Mouse (Mus musculus) layer of hippocampus, adult 2 months (tissue): Measurements from ENCODE around the gene Krt87. TPM values are rescaled to one million over a fixed set of nuclear protein-coding genes. Genes with fewer than 3 reads are reported as not detected.

Experiments used
- DNase-seq, 2 experiments: peaks; one replicate each; pipeline ENCODE4 v3.0.0; 2022; ENCODE audit warnings: low spot score in 2 of 2
- H3K27ac ChIP-seq: fragments of 200-600 bp; 2 replicates; pipeline ENCODE4 v1.8.1; 2022
- H3K4me3 ChIP-seq: fragments of 200-600 bp; 2 replicates; pipeline ENCODE4 v1.8.1; 2022; ENCODE audit warnings: mild to moderate bottlenecking
- CTCF ChIP-seq: fragments of 200-600 bp; conservative IDR thresholded peaks from 2 replicates; pipeline ENCODE4 v1.8.1; 2022; ENCODE audit warnings: antibody characterized with exemption, mild to moderate bottlenecking, moderate library complexity
- long read RNA-seq, 2 experiments: library from polyadenylated mRNA; stranded (forward); transcript quantifications; one replicate each; pipeline ENCODE4 v2.0.0; 2021; ENCODE audit warnings: borderline mapping rate in 2 of 2
- total RNA-seq, 2 experiments: library from RNA; stranded (reverse); gene quantifications; 2 replicates each; pipeline ENCODE4 v1.2.3; 2021

The Krt87 gene
- total RNA-seq = under 1 TPM; 0.46 to 0.69 TPM
- long read RNA-seq, experiment 1 = 0 reads
- long read RNA-seq, experiment 2, partial matches to known transcripts = 0 of 2 reads
- long read RNA-seq, experiment 2, other reads (novel, unspliced or antisense) = 0 of 2 reads

GRCm38 (mm10) chr15:101438555-101438954, at the start of gene Krt87:
Krt87 (minus strand) TSS chr15:101438804.
- DNase-seq = no peak
- Histone ChIP-seq H3K27ac (no peak within 1 kb of the TSS), H3K4me3 (peak within 1 kb of the TSS; percentile 43)
- no peak for TF ChIP-seq CTCF

- Histone ChIP-seq H3K4me3 (no peak overlapping the region), H3K27ac (no peak overlapping the region)
- peak in 1 of 2 experiments; percentile 8 for DNase-seq
- no peak for TF ChIP-seq CTCF
These were observed 47.5 kb upstream of the Krt87 start for GRCm38 (mm10) chr15:101485911-101486635.

DNA sequence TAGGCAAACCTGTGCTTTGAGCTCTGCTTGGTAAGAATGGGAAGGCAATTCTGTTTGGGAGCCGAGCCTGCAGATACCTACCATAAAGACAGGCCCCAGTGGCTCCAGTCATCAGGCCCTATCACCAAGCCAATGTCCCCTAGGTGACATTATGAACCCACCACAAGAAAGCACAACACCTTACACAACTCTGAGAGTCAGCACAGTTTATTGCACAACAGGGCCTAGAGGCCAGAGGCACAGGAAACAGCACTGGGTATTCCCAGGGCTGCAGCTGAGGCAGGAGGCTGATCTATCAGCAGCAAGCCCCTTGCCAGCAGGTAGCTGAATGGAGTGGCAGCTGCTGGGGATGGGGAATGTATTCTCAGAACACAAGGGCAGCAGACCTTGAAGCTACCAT, 46.3 kb upstream of the Krt87 start:
- DNase-seq = no peak
- Histone ChIP-seq H3K4me3 (no peak overlapping the region), H3K27ac (no peak overlapping the region)
- TF ChIP-seq CTCF = no peak

GRCm38 (mm10) chr15:101483646-101484045, 45.0 kb upstream of the Krt87 start:
- no peak overlapping the region for H3K27ac ChIP-seq
- TF ChIP-seq CTCF = no peak
- no peak for DNase-seq
- no peak overlapping the region for H3K4me3 ChIP-seq

GRCm38 (mm10) chr15:101482056-101482455, 43.5 kb upstream of the Krt87 start:
- H3K27ac ChIP-seq = no peak overlapping the region
- H3K4me3 ChIP-seq = no peak overlapping the region
- DNase-seq = no peak
- TF ChIP-seq CTCF = no peak

DNA sequence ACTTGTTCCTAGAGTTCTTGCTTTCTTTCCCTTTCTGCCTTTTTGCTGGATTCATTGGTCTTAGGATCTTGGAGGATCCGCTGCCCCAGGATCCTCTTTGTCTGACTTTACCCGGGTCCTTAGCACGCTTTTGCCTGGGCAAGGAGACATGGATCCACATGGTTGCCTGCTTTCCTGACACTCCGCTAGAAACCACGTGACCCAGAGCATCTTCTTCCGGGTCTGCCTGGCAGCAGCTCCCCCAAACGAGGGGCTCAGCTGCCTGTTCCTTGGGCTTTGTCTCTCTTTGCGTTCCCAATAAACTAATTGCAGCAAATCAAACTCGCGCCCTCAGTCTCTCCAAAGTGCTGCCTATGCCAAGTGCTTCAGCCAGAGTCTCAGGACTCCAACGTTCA, 41.1 kb upstream of the Krt87 start:
- H3K4me3 ChIP-seq = peak overlapping the region; percentile 32
- no peak for DNase-seq
- TF ChIP-seq CTCF = no peak
- H3K27ac ChIP-seq = no peak overlapping the region

GRCm38 (mm10) chr15:101479007-101479665, 40.5 kb upstream of the Krt87 start:
- DNase-seq = peak; percentile 9 to 56
- peak; percentile 79 for TF ChIP-seq CTCF
- Histone ChIP-seq H3K4me3 (peak overlapping the region; percentile 32), H3K27ac (no peak overlapping the region)

GRCm38 (mm10) chr15:101472952-101473528, 34.4 kb upstream of the Krt87 start, which contains the start of gene Krt86:
Krt86 (plus strand) TSS chr15:101473478.
- TF ChIP-seq CTCF = no peak

DNA sequence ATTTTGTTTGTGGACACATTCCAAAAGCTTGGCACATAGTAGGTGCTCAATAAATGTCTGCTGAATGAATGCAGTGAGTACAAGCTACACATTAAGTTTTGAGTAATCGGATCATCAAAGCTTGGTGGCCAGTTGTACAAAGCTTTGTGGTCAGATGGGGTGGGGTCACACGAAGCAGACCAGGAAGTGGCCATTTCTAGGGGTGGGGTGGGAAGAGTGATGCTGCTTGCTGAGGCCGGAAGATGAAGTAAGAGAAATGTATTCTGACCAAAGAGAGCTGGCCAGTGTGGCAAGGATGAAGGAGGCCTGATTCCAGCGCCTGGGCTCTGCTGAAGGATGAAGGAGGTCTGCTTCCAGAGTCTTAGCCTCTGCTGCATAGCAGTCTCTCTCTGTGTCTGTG, 30.5 kb upstream of the Krt87 start:
- H3K4me3 ChIP-seq = no peak overlapping the region

More at GRCm38 (mm10) chr15:101472952-101473528, 34.4 kb upstream of the Krt87 start, which contains the start of gene Krt86:
- Histone ChIP-seq H3K27ac (no peak within 1 kb of the TSS), H3K4me3 (no peak within 1 kb of the TSS)
- no peak for DNase-seq

GRCm38 (mm10) chr15:101463651-101464050, 25.0 kb upstream of the Krt87 start, which contains the start of gene Krt81:
Krt81 (minus strand) TSS chr15:101463751.
- Histone ChIP-seq H3K4me3 (no peak within 1 kb of the TSS), H3K27ac (no peak within 1 kb of the TSS)
- no peak for TF ChIP-seq CTCF
- no peak for DNase-seq

More for the DNA sequence above, 30.5 kb upstream of the Krt87 start:
- H3K27ac ChIP-seq = no peak overlapping the region
- no peak for TF ChIP-seq CTCF
- DNase-seq = no peak

- Histone ChIP-seq H3K4me3 (no peak overlapping the region), H3K27ac (no peak overlapping the region)
- no peak for DNase-seq
- TF ChIP-seq CTCF = peak; percentile 47
These were observed 20.7 kb upstream of the Krt87 start for GRCm38 (mm10) chr15:101459283-101459682.

DNA sequence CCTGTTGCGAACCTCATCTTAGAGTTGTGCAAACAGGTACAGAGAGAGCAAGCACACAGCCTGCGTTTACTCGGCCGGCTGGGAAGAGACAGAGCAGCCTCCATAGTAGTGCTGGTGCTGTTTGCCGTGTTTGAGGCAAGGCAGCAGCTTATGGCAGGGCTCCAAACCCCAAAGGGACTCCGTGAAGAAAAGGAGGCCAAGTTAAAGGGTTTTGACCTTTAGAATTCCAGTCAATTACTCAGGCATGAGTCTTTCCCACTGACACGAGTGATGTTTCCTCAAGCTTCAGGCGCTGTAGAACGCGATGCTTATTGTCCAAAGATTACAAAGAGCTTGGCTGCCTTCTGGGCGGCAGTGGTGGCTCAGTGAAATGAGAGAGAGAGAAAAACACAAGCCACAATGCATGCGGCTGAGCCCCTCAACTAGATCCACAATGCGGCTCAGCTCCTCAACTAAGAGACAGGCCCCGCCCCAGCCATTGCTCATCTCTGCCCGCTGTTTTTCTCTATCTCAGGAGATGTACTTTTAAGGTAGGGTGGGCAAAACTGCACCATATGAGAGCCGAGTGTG, 19.8 kb upstream of the Krt87 start:
- Histone ChIP-seq H3K27ac (no peak overlapping the region), H3K4me3 (no peak overlapping the region)
- no peak for TF ChIP-seq CTCF
- no peak for DNase-seq

DNA sequence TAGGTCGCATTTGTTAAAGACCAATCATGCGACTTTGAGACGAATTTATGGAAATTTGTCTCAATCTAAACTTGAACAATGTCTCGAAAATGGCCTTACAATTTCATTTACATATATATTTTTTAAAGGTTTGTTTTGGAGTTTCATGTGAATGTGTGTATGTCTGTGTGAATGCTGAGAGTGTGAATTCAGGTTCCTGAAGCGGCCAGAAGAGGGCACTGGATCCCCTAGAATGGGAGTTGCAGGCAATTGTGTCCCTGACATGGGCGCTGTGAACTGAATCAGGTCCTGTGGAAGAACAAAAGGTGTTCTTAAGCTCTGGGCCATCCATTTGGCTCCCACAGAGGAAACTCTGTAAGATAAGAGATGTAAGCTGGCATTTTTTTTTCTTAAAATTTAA, 17.3 kb upstream of the Krt87 start:
- no peak for DNase-seq
- Histone ChIP-seq H3K27ac (no peak overlapping the region), H3K4me3 (no peak overlapping the region)
- peak; percentile 28; the same call in 1 of the 2 replicates for TF ChIP-seq CTCF
